Mouse (Mus musculus) testis, adult 2 months (tissue): ENCODE data around the gene Mllt11.

Experiments
- CTCF ChIP-seq: fragments of 200-500 bp; IDR thresholded peaks from 2 replicates; pipeline ENCODE4 v1.5.1; 2012; ENCODE audit warnings: low read depth, mild to moderate bottlenecking, inconsistent platforms, low read length, moderate library complexity; ENCODE audit not compliant: control insufficient read depth, insufficient read depth, insufficient replicate concordance
- POLR2A ChIP-seq: fragments of 200-500 bp; IDR thresholded peaks from 2 replicates; pipeline ENCODE4 v1.6.1; 2012; ENCODE audit warnings: low read depth, mild to moderate bottlenecking, inconsistent platforms, low read length, moderate library complexity; ENCODE audit not compliant: control insufficient read depth

- TF ChIP-seq CTCF (no peak), POLR2A (peak; percentile 27; the same call in 1 of the 2 replicates)
These were observed 49.5 kb upstream of the Mllt11 start, which contains the start of the genes Mindy1 and Prune1 for GRCm38 (mm10) chr3:95281216-95282126.
